Mouse (Mus musculus) erythroblast, embryonic 14.5 days (primary cell): ENCODE data around the gene Pspn.

Experiments used
- GATA1 ChIP-seq: IDR thresholded peaks from 2 replicates; pipeline ENCODE4 v1.6.1; 2012; ENCODE audit warnings: low read length, inconsistent platforms, mixed read lengths
- TAL1 ChIP-seq: IDR thresholded peaks from 3 replicates; pipeline ENCODE4 v1.6.1; 2012; ENCODE audit warnings: low read length, inconsistent platforms, mixed read lengths

DNA sequence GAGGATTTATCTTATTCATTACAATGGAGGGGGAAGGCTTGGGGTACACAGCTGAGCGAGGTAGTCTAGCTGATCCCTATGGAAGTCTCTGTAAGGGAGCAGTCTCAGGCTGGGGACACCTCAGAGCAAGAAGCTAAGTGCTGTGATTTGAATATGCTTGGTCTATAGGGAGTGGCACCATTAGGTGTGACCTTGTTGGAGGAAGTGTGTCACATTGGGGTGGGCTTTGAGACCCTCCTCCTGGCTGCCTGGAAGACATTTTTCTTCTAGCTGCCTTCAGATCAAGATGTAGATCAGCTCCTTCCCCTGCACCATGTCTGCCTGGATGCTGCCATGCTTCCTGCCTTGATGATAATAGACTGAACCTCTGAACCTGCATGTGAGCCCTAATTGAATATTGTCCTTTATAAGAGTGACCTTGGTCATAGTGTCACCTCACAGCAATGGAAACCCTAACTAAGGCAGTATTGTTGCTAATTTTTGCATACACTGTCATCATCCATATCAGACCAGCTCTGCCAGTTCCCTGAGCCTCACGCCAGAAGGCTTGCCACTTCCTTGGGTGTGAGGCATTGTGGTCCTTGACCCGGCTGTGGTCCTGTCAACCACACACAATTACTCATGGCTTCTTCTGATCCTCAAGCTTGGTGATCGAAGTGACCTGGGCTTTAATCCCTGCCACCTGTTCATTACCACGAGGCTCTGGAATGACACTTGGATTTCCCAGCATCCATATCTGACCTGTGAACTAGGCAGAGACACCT is 37.0 kb downstream of the Pspn start:
- TF ChIP-seq TAL1 = no peak
- TF ChIP-seq GATA1 = no peak
